Mouse (Mus musculus) midbrain, embryonic 11.5 days (tissue): ENCODE data around the gene Zfp385c. TPM values are rescaled to one million over a fixed set of nuclear protein-coding genes. Genes with fewer than 3 reads are reported as not detected.

Experiments
- ATAC-seq: fragments of 200-750 bp; cut with Nextera tagmentation; 2 replicates; pipeline ENCODE4 v1.8.0; 2017; ENCODE audit warnings: moderate TSS enrichment, moderate library complexity; ENCODE audit not compliant: low FRiP score
- DNase-seq: peaks from one replicate; pipeline ENCODE4 v3.0.0; 2015; ENCODE audit warnings: low spot score; ENCODE audit errors: missing footprints
- H3K27ac ChIP-seq: fragments of 300-500 bp; sonication (generic); 2 replicates; pipeline ENCODE4 v1.5.1; 2014; ENCODE audit warnings: low read depth, low read length
- H3K27me3 ChIP-seq: fragments of 300-500 bp; sonication (generic); 2 replicates; pipeline ENCODE4 v1.6.1; 2014; ENCODE audit warnings: mild to moderate bottlenecking, low read length, moderate library complexity, mixed read lengths; ENCODE audit not compliant: control insufficient read depth, insufficient read depth
- H3K36me3 ChIP-seq: fragments of 300-500 bp; sonication (generic); 2 replicates; pipeline ENCODE4 v1.6.1; 2014; ENCODE audit warnings: mild to moderate bottlenecking, low read length, moderate library complexity, mixed read lengths; ENCODE audit not compliant: control insufficient read depth, insufficient read depth
- H3K4me1 ChIP-seq: fragments of 300-500 bp; sonication (generic); 2 replicates; pipeline ENCODE4 v1.6.1; 2014; ENCODE audit warnings: low read length; ENCODE audit not compliant: control insufficient read depth, insufficient read depth
- H3K4me2 ChIP-seq: fragments of 300-500 bp; sonication (generic); 2 replicates; pipeline ENCODE4 v1.6.1; 2014; ENCODE audit warnings: mild to moderate bottlenecking, moderate library complexity
- H3K4me3 ChIP-seq: fragments of 300-500 bp; sonication (generic); 2 replicates; pipeline ENCODE4 v1.5.1; 2014; ENCODE audit warnings: low read depth, low read length
- H3K9ac ChIP-seq: fragments of 300-500 bp; sonication (generic); 2 replicates; pipeline ENCODE4 v1.6.1; 2014; ENCODE audit warnings: low read length
- H3K9me3 ChIP-seq: fragments of 300-500 bp; sonication (generic); 2 replicates; pipeline ENCODE4 v1.6.1; 2016; ENCODE audit warnings: low read length; ENCODE audit not compliant: control insufficient read depth
- WGBS: fragments of 180-500 bp; shearing (Covaris S2); extraction: QIAGEN DNeasy Blood & Tissue Kit; methylation state at CpG from one replicate; pipeline ENCODE4 v1.1.7; 2014; 5-methylcytosine and 5-hydroxymethylcytosine counted together
- polyA plus RNA-seq: library from polyadenylated mRNA; unstranded; fragments of >200 nt; fragmentation: Nextera tagmentation; extraction: Ambion mirVana; gene quantifications from 2 replicates; pipeline ENCODE4 v1.2.1, GENCODE M21; 2014

The Zfp385c gene
- polyA plus RNA-seq, 1 experiment from 2014 or later = not detected

DNA sequence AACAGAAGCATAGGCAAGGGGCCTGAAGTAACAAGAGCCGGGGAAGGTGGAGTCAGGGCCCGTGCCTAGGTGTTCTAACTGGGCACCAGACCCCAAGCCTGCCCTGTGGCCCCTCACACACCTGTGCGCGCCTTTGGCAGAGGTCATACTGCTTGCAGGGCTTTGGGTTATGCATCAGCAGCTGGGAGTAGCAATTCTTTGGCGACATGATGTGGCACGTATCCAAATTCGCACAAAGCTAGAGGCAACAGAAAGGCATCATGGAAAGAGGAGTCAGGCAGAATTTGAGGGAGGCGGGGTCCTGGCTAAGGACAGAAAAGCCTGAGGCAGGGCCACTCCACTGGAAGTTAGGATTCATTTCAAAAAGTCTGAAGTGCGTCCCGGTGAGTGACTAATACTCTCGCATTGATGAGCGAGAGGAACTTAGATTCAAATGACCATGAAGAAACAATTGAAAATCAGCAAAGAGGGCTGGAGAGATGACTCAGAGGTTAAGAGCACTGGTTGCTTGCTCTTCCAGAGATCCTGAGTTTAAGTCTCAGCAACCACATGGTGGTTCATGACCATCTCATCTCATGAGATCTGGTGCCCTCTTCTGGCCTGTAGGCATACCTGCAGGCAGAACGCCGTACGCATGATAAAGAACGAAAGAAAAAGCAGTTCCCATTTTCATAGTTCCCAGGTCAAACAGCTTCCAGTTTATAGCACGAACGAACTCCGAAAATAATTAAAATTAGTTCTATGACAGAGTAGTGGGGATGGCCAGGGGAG is 10.0 kb upstream of the Zfp385c start:
- Histone ChIP-seq H3K36me3 (peaks cover 6% of the 10 kb centered on the region; the same call in 1 of the 2 replicates), H3K4me3 (no peak overlapping the region), H3K4me1 (no peaks in the 10 kb centered on the region), H3K9ac (no peak overlapping the region), H3K27ac (no peak overlapping the region), H3K27me3 (no peaks in the 10 kb centered on the region), H3K4me2 (no peak overlapping the region), H3K9me3 (no peaks in the 10 kb centered on the region)
- 38% methylated on average over 19 of the region's 19 CpGs for WGBS
- DNase-seq = peak; percentile 91
- no peak for ATAC-seq

DNA sequence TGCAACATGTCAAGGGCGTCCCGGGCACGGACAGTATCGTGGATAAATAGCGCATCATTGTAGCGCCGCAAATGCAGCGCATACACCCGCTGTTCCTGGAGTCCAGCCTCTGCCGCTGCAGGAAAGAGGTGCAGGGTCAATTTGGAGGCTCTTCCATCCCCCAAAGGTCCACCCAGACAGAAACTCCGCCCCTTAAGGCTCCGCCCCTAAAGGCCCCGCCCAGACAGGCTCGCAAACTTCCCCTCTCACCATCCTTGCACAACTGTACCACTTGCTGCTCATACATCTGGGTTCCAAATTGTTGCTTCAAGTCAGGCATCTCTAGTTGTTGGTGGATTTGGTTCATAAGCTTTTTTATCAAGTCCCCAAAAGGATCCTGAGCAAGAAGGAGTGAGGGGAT is 9.0 kb upstream of the Zfp385c start:
- H3K9ac ChIP-seq = no peak overlapping the region
- DNase-seq (peak; percentile 85), ATAC-seq (no peak)
- no peak overlapping the region for H3K27ac ChIP-seq
- no peaks in the 10 kb centered on the region for H3K4me1 ChIP-seq
- H3K4me2 ChIP-seq = peak overlapping the region; percentile 11
- H3K36me3 ChIP-seq = peaks cover 6% of the 10 kb centered on the region; the same call in 1 of the 2 replicates
- WGBS = 4% methylated on average over 14 of the region's 14 CpGs
- no peak overlapping the region for H3K4me3 ChIP-seq
- no peaks in the 10 kb centered on the region for H3K27me3 ChIP-seq
- H3K9me3 ChIP-seq = no peaks in the 10 kb centered on the region

DNA sequence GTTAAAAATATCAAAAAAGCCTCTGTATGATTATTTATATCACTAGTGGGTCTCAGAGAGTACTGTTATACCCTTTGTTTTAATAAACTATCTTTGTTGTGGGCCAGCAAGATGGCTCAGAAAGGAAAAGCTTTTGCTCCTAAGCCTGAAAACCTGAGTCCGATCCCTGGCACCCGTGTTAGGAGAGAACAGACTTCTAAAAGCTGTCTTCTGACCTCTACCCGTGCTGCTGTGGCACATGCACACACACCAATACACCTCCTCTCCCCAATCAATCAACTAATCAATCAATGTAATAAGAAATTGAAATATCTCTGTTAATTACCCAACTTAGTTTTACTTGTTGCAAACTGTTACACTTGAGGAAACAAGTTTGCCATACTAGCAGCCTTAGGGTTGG is 8.5 kb upstream of the Zfp385c start:
- H3K27me3 ChIP-seq = no peaks in the 10 kb centered on the region
- H3K4me1 ChIP-seq = no peaks in the 10 kb centered on the region
- no peak for ATAC-seq
- H3K27ac ChIP-seq = no peak overlapping the region
- H3K36me3 ChIP-seq = peaks cover 6% of the 10 kb centered on the region; the same call in 1 of the 2 replicates
- no peak overlapping the region for H3K4me3 ChIP-seq
- H3K9me3 ChIP-seq = no peaks in the 10 kb centered on the region
- WGBS = 73% methylated on average over 3 of the region's 3 CpGs
- DNase-seq = peak; percentile 81
- no peak overlapping the region for H3K9ac ChIP-seq
- no peak overlapping the region for H3K4me2 ChIP-seq

DNA sequence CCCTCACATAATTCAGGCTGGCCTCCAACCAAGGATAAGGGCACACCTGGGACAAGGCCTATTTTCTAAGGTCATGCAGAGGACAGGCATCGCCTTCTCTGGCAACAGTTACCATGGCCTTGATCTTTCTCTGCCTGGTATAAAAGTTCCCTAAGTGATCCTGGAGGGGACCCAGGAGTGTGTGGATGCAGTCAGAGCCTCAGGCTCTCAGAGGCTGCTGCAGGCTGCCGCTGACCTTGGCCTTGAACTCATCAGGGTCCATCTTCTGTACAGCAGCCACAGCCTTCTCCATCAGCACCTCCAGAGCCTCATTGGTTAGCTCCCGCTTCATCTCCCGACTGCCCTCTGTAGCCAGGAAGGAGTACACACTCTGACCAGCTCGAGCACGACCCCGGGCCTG is 5.7 kb upstream of the Zfp385c start:
- Histone ChIP-seq H3K27ac (no peak overlapping the region), H3K4me3 (no peak overlapping the region), H3K36me3 (no peaks in the 10 kb centered on the region), H3K9me3 (no peaks in the 10 kb centered on the region), H3K4me1 (no peaks in the 10 kb centered on the region), H3K27me3 (no peaks in the 10 kb centered on the region; the same call in 1 of the 2 replicates), H3K4me2 (no peak overlapping the region), H3K9ac (no peak overlapping the region)
- no peak for ATAC-seq
- no peak for DNase-seq
- WGBS = 70% methylated on average over 7 of the region's 7 CpGs

DNA sequence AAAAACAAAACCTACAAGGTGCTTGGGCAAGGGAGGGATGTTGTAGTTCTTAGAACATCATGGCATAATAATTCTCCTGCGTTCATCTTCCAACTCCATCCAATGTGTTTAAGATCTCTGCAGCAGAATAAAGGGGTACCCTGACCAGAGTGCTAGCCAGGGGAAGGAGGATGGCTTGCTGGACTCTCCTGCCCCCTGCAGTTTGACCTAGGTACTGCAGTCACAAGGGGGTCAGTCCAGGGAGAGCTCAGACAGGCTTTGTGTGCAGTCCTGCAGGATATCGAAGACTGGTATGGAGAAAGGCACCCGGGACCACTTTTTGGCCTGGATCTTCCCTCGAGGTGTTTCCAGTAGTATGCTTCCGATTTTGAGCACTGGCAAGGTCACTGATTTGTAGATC is 2.7 kb upstream of the Zfp385c start:
- DNase-seq = peak; percentile 97
- H3K27me3 ChIP-seq = peaks cover 14% of the 10 kb centered on the region
- peaks cover 7% of the 10 kb centered on the region; the same call in 1 of the 2 replicates for H3K4me1 ChIP-seq
- ATAC-seq = no peak
- WGBS = 38% methylated on average over 5 of the region's 5 CpGs
- H3K9ac ChIP-seq = no peak overlapping the region
- no peak overlapping the region for H3K4me3 ChIP-seq
- no peak overlapping the region for H3K4me2 ChIP-seq
- no peaks in the 10 kb centered on the region for H3K36me3 ChIP-seq
- no peaks in the 10 kb centered on the region for H3K9me3 ChIP-seq
- H3K27ac ChIP-seq = no peak overlapping the region

DNA sequence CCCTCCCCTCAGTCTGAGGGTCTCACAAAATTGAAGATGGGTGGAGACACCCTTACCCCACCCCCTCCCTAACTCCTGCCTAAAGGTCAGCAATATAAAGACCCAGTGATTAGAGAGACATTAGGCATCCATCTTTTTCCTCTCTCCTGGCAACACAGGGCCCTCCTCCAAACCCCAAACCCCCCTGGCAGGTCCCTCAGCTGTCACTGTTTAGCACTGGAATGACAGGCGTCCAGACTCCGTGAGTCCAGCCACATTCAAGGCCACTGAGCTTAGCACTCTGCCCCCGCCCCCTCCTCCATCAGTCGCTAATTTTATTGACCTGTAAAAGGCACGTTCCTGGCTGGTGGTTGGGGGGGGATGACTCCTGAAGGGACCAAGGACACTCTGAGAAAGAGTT is 899 bp upstream of the Zfp385c start:
- no peaks in the 10 kb centered on the region for H3K9me3 ChIP-seq
- H3K4me2 ChIP-seq = no peak overlapping the region
- no peak overlapping the region for H3K4me3 ChIP-seq
- peaks cover 7% of the 10 kb centered on the region; the same call in 1 of the 2 replicates for H3K4me1 ChIP-seq
- peaks cover 14% of the 10 kb centered on the region for H3K27me3 ChIP-seq
- ATAC-seq (no peak), DNase-seq (peak; percentile 85)
- no peaks in the 10 kb centered on the region for H3K36me3 ChIP-seq
- 29% methylated on average over 5 of the region's 5 CpGs for WGBS
- no peak overlapping the region for H3K27ac ChIP-seq
- no peak overlapping the region for H3K9ac ChIP-seq

DNA sequence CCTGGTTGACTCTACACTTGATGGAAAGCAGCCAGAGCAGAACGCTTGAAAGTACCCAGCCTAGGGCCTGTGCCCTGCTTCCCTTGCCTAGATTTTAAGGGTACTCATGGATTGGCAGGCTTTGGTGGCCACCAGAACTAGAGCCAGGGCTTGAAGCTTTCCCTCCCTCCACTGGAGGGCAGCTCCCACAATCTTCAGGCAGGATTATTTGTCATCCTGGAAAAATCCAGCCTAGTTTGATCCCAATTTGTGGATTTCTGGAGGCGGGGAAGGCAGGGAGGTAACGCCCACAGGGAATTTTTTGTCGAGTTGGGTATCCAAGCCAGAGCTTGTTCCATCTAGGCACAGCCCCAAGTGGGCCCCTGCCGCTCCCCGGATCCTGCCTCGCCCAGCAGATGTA is 1.9 kb downstream of the Zfp385c start:
- Histone ChIP-seq H3K4me2 (no peak overlapping the region), H3K4me3 (no peak overlapping the region), H3K27ac (no peak overlapping the region), H3K9ac (no peak overlapping the region), H3K4me1 (peaks cover 7% of the 10 kb centered on the region; the same call in 1 of the 2 replicates), H3K27me3 (peaks cover 14% of the 10 kb centered on the region), H3K9me3 (no peaks in the 10 kb centered on the region), H3K36me3 (no peaks in the 10 kb centered on the region)
- no peak for DNase-seq
- no peak for ATAC-seq
- WGBS = 81% methylated on average over 7 of the region's 7 CpGs

DNA sequence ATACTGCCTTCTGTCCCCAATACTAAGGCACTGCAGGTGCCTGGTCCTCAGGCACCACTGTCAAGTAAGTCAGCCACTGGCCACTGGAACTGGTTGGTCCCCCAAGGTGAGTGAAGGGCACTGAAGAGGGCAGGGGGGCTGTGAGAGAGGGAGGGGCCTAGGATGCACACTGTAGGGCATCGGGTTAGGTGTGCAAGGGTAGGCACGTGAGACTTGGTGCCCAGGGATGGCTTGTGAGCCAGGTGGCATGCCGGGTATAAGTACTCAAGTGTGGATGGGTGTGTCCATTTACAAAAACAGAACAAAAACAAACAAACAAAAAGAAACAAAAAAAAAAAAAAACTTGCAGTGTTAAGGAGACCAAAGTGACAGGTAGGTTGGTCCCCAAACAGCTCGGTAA is 3.8 kb downstream of the Zfp385c start:
- no peak for DNase-seq
- no peak for ATAC-seq
- H3K4me2 ChIP-seq = no peak overlapping the region
- no peak overlapping the region for H3K4me3 ChIP-seq
- WGBS = 77% methylated on average over 4 of the region's 4 CpGs
- no peaks in the 10 kb centered on the region for H3K36me3 ChIP-seq
- H3K9ac ChIP-seq = no peak overlapping the region
- no peak overlapping the region for H3K27ac ChIP-seq
- H3K9me3 ChIP-seq = no peaks in the 10 kb centered on the region
- H3K27me3 ChIP-seq = peaks cover 14% of the 10 kb centered on the region
- H3K4me1 ChIP-seq = peaks cover 7% of the 10 kb centered on the region; the same call in 1 of the 2 replicates

DNA sequence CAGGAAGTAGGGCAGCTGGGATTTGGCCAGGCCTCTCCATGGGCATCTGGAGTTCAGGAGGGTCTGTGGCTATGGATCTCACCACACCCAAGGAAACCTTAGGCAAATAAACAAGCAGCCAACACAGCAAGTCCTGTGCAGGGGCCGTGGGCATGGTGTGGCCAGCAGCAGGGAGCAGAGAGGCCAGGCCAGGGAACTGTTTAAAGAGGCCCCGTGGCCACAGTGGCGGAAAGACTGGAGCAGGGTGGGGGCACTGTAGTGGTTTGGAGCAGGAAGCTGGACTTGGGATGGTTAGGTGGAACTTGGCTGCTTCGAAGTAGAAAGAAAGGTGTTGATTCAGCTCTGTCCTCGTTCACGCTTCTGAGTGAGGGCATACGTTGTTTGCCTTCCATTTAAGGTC is 5.0 kb downstream of the Zfp385c start:
- 80% methylated on average over 7 of the region's 7 CpGs for WGBS
- no peaks in the 10 kb centered on the region for H3K9me3 ChIP-seq

More for the DNA sequence above, 5.0 kb downstream of the Zfp385c start:
- DNase-seq = no peak
- Histone ChIP-seq H3K27me3 (peaks cover 10% of the 10 kb centered on the region), H3K9ac (no peak overlapping the region), H3K4me3 (no peak overlapping the region), H3K4me2 (no peak overlapping the region), H3K36me3 (no peaks in the 10 kb centered on the region), H3K27ac (no peak overlapping the region), H3K4me1 (peaks cover 6% of the 10 kb centered on the region; the same call in 1 of the 2 replicates)
- no peak for ATAC-seq
